Comparison of ENCODE assay signal across 7 mouse cellular contexts in the genomic region with DNA sequence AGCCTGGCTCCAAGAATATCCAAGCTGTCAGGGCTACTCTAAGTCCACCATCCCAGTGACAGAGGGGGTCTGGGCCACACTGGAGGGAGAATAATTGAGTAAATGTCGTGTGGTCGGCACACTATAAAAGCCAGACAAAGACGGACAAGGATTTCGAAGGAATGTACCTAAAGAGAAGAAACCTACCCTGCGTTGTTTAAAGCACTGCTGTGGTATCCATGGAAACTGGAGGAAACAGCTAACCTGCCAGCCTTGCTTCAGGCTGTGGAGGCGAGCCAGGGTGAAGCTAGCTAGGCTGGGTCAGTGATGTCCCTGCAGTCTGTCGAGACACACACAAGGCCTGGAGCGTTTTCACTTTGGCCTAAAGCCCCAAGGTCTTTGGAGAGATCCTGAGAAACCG.
DNase-seq lines count a peak whose midpoint lies in the region; ATAC-seq lines count a peak whose summit lies in the region.

No protein-coding gene starts in this region.

- no peak overlapping the region for H3K9ac ChIP-seq in neural tube, embryonic 13.5 days
- no peak overlapping the region for H3K9ac ChIP-seq in midbrain, embryonic 14.5 days (replicated peaks; ENCODE audit: low read length)
- H3K9ac ChIP-seq in intestine, embryonic 16.5 days (ENCODE audit: low read depth, low read length): no peak overlapping the region

- DNase-seq in neural tube, embryonic 10.5 days (ENCODE audit: extremely low spot score, low spot score): no peak
- DNase-seq in cerebellum, postnatal 14 days: peak; percentile 71 to 73
- DNase-seq in gastrocnemius, postnatal 25 days: peak; percentile 53
- peak; percentile 52 for DNase-seq in midbrain, embryonic 14.5 days

- peaks cover 5% of the 10 kb centered on the region; the same call in 1 of the 2 replicates for H3K27me3 ChIP-seq in neural tube, embryonic 13.5 days
- H3K27me3 ChIP-seq in midbrain, embryonic 14.5 days (ENCODE audit: control insufficient read depth, insufficient read depth, low read length): no peaks in the 10 kb centered on the region
- H3K27me3 ChIP-seq in intestine, embryonic 16.5 days (replicated peaks; ENCODE audit: control insufficient read depth, insufficient read depth, low read length): no peaks in the 10 kb centered on the region

- 37% methylated on average over 9 of the region's 9 CpGs for WGBS in neural tube, embryonic 13.5 days
- WGBS in midbrain, embryonic 14.5 days: 20% methylated on average over 9 of the region's 9 CpGs
- 53% methylated on average over 9 of the region's 9 CpGs for WGBS in intestine, embryonic 16.5 days

- H3K9me3 ChIP-seq in neural tube, embryonic 13.5 days: no peaks in the 10 kb centered on the region
- H3K9me3 ChIP-seq in midbrain, embryonic 14.5 days (ENCODE audit: control insufficient read depth, low read length): no peaks in the 10 kb centered on the region
- no peaks in the 10 kb centered on the region for H3K9me3 ChIP-seq in intestine, embryonic 16.5 days (ENCODE audit: control insufficient read depth, low read length)

- no peak overlapping the region for H3K4me2 ChIP-seq in neural tube, embryonic 13.5 days
- no peak overlapping the region for H3K4me2 ChIP-seq in midbrain, embryonic 14.5 days (ENCODE audit: low read length)
- no peak overlapping the region for H3K4me2 ChIP-seq in intestine, embryonic 16.5 days (ENCODE audit: low read depth, low read length)

- peak; percentile 72; the same call in 1 of the 2 replicates for ATAC-seq in neural tube, embryonic 13.5 days (ENCODE audit: low read depth)
- no peak for ATAC-seq in midbrain, embryonic 14.5 days (ENCODE audit: low FRiP score, low TSS enrichment)
- ATAC-seq in inflammation-experienced regulatory T-cells, adult 6 months: no peak
- no peak for ATAC-seq in intestine, embryonic 16.5 days

- no peaks in the 10 kb centered on the region for H3K36me3 ChIP-seq in neural tube, embryonic 13.5 days
- H3K36me3 ChIP-seq in midbrain, embryonic 14.5 days (ENCODE audit: control insufficient read depth, insufficient read depth, low read length): no peaks in the 10 kb centered on the region
- no peaks in the 10 kb centered on the region for H3K36me3 ChIP-seq in intestine, embryonic 16.5 days (ENCODE audit: control insufficient read depth, insufficient read depth, low read length)

- no peak overlapping the region for H3K4me3 ChIP-seq in neural tube, embryonic 13.5 days
- H3K4me3 ChIP-seq in midbrain, embryonic 14.5 days (replicated peaks; ENCODE audit: low read depth, low read length): no peak overlapping the region
- H3K4me3 ChIP-seq in intestine, embryonic 16.5 days (ENCODE audit: low read length): no peak overlapping the region

- H3K4me1 ChIP-seq in neural tube, embryonic 13.5 days (replicated peaks): no peaks in the 10 kb centered on the region
- H3K4me1 ChIP-seq in midbrain, embryonic 14.5 days (ENCODE audit: control insufficient read depth, insufficient read depth, low read length): peaks cover 7% of the 10 kb centered on the region; the same call in 1 of the 2 replicates
- H3K4me1 ChIP-seq in intestine, embryonic 16.5 days (ENCODE audit: control insufficient read depth, insufficient read depth, low read length): no peaks in the 10 kb centered on the region

- H3K27ac ChIP-seq in neural tube, embryonic 13.5 days (replicated peaks): no peak overlapping the region
- H3K27ac ChIP-seq in midbrain, embryonic 14.5 days (replicated peaks; ENCODE audit: low read depth, low read length): no peak overlapping the region
- no peak overlapping the region for H3K27ac ChIP-seq in intestine, embryonic 16.5 days (ENCODE audit: low read length)
